Mouse (Mus musculus): ENCODE results near the gene Ada.

The Ada gene

GRCm38 (mm10) chr2:163728300-163728699, 21.7 kb downstream of the Ada start:
- DNase-seq (ENCODE audit: low read depth): no peak

- no peak for DNase-seq (ENCODE audit: low read depth)
These were observed 23.2 kb downstream of the Ada start for GRCm38 (mm10) chr2:163726766-163727393.

GRCm38 (mm10) chr2:163722550-163722949, 27.5 kb downstream of the Ada start:
- no peak for DNase-seq (ENCODE audit: low read depth)

GRCm38 (mm10) chr2:163719616-163720015, 30.4 kb downstream of the Ada start:
- DNase-seq (ENCODE audit: low read depth): no peak

- peak; percentile 91 for DNase-seq (ENCODE audit: low read depth)
These were observed 31.0 kb downstream of the Ada start for GRCm38 (mm10) chr2:163718951-163719603.

GRCm38 (mm10) chr2:163718526-163718925, 31.5 kb downstream of the Ada start:
- DNase-seq (ENCODE audit: low read depth): no peak

GRCm38 (mm10) chr2:163716853-163717252, 33.2 kb downstream of the Ada start:
- no peak for DNase-seq (ENCODE audit: low read depth)

- no peak for DNase-seq (ENCODE audit: low read depth)
These were observed 33.6 kb downstream of the Ada start for GRCm38 (mm10) chr2:163716448-163716847.

- DNase-seq (ENCODE audit: low read depth): no peak
These were observed 36.7 kb downstream of the Ada start for GRCm38 (mm10) chr2:163713340-163713739.

GRCm38 (mm10) chr2:163712874-163713273, 37.2 kb downstream of the Ada start:
- no peak for DNase-seq (ENCODE audit: low read depth)

GRCm38 (mm10) chr2:163712473-163712872, 37.6 kb downstream of the Ada start:
- DNase-seq (ENCODE audit: low read depth): no peak

GRCm38 (mm10) chr2:163711368-163711868, 38.6 kb downstream of the Ada start:
- DNase-seq (ENCODE audit: low read depth): no peak

GRCm38 (mm10) chr2:163710606-163711159, 39.4 kb downstream of the Ada start:
- no peak for DNase-seq (ENCODE audit: low read depth)

- no peak for DNase-seq (ENCODE audit: low read depth)
These were observed 40.0 kb downstream of the Ada start for GRCm38 (mm10) chr2:163710000-163710399.

- no peak for DNase-seq (ENCODE audit: low read depth)
These were observed 41.2 kb downstream of the Ada start for GRCm38 (mm10) chr2:163708763-163709250.

GRCm38 (mm10) chr2:163708321-163708720, 41.7 kb downstream of the Ada start:
- no peak for DNase-seq (ENCODE audit: low read depth)

GRCm38 (mm10) chr2:163703599-163704260, 46.3 kb downstream of the Ada start:
- no peak for DNase-seq (ENCODE audit: low read depth)

- no peak for DNase-seq (ENCODE audit: low read depth)
These were observed 47.1 kb downstream of the Ada start for GRCm38 (mm10) chr2:163702921-163703320.

- no peak for DNase-seq (ENCODE audit: low read depth)
These were observed 47.6 kb downstream of the Ada start for GRCm38 (mm10) chr2:163702431-163702830.

GRCm38 (mm10) chr2:163699078-163699780, 50.8 kb downstream of the Ada start:
- DNase-seq (ENCODE audit: low read depth): no peak

- DNase-seq (ENCODE audit: low read depth): peak; percentile 43
These were observed 52.1 kb downstream of the Ada start for GRCm38 (mm10) chr2:163697764-163698480.

All from induced T-regulatory cell, adult 2 months (primary cell).